Mouse (Mus musculus) forebrain, postnatal 0 days (tissue): ENCODE measurements around the gene Atad2b. TPM values are rescaled to one million over a fixed set of nuclear protein-coding genes. Genes with fewer than 3 reads are reported as not detected.
"Not testable (repeated sequence)": the region's sequence is repeated elsewhere in the genome, so short reads cannot be mapped to it uniquely, and the experiment has no call there.

ENCODE experiments used
- ATAC-seq: fragments of 200-750 bp; cut with Nextera tagmentation; 2 replicates; pipeline ENCODE4 v1.8.0; 2017; ENCODE audit warnings: mild to moderate bottlenecking, moderate library complexity
- DNase-seq: peaks from one replicate; pipeline ENCODE4 v3.0.0-alpha.2; 2015
- H3K27ac ChIP-seq: fragments of 300-500 bp; sonication (generic); 2 replicates; pipeline ENCODE4 v1.5.1; 2014; ENCODE audit warnings: low read depth, mild to moderate bottlenecking, antibody characterized with exemption, low read length, moderate library complexity, mixed read lengths
- H3K27me3 ChIP-seq: fragments of 300-500 bp; sonication (generic); 2 replicates; pipeline ENCODE4 v1.6.1; 2014; ENCODE audit warnings: mild to moderate bottlenecking, low read length, mixed read lengths; ENCODE audit not compliant: insufficient read depth
- H3K36me3 ChIP-seq: fragments of 300-500 bp; sonication (generic); 2 replicates; pipeline ENCODE4 v1.6.1; 2014; ENCODE audit warnings: mild to moderate bottlenecking, moderate library complexity; ENCODE audit not compliant: insufficient read depth
- H3K4me1 ChIP-seq: fragments of 300-500 bp; sonication (generic); 2 replicates; pipeline ENCODE4 v1.6.1; 2014; ENCODE audit warnings: antibody characterized with exemption; ENCODE audit not compliant: insufficient read depth
- H3K4me2 ChIP-seq: fragments of 300-500 bp; sonication (generic); 2 replicates; pipeline ENCODE4 v1.6.1; 2014; ENCODE audit warnings: low read depth, mild to moderate bottlenecking, moderate library complexity
- H3K4me3 ChIP-seq: fragments of 300-500 bp; sonication (generic); 2 replicates; pipeline ENCODE4 v1.5.1; 2014; ENCODE audit warnings: low read depth, low read length, mixed read lengths
- H3K9ac ChIP-seq: fragments of 300-500 bp; sonication (generic); 2 replicates; pipeline ENCODE4 v1.6.1; 2014; ENCODE audit warnings: mild to moderate bottlenecking
- H3K9me3 ChIP-seq: fragments of 300-500 bp; sonication (generic); 2 replicates; pipeline ENCODE4 v1.6.1; 2016; ENCODE audit warnings: low read length
- CTCF ChIP-seq: sonication (generic); IDR thresholded peaks from 2 replicates; pipeline ENCODE4 v1.5.1; 2016; ENCODE audit warnings: antibody characterized with exemption, control low read depth, low read depth
- WGBS: fragments of 180-500 bp; shearing (Covaris S2); extraction: QIAGEN DNeasy Blood & Tissue Kit; methylation state at CpG from one replicate; pipeline ENCODE4 v1.1.7; 2014; 5-methylcytosine and 5-hydroxymethylcytosine counted together
- polyA plus RNA-seq: library from polyadenylated mRNA; unstranded; fragments of >200 nt; fragmentation: Nextera tagmentation; extraction: Ambion mirVana; gene quantifications from 2 replicates; pipeline ENCODE4 v1.2.1, GENCODE M21; 2015
- total RNA-seq: library from RNA; depleted of rRNA; stranded (reverse); fragments of >200 nt; gene quantifications from 2 replicates; pipeline ENCODE4 v1.2.3, GENCODE M21; 2014

The Atad2b gene
- total and polyA plus RNA-seq, 2 experiments from 2014 or later = 6.6 to 31.1 TPM

- Histone ChIP-seq H3K36me3 (no peaks in the 10 kb centered on the region), H3K9me3 (no peaks in the 10 kb centered on the region), H3K27me3 (no peaks in the 10 kb centered on the region), H3K9ac (no peak overlapping the region), H3K4me1 (no peaks in the 10 kb centered on the region), H3K27ac (no peak overlapping the region), H3K4me3 (no peak overlapping the region), H3K4me2 (no peak overlapping the region)
- no peak for ATAC-seq
- 93% methylated on average over 3 of the region's 3 CpGs for WGBS
- no peak for TF ChIP-seq CTCF
- DNase-seq = no peak
Observed at GRCm38 (mm10) chr12:4930820-4931548, 13.8 kb downstream of the Atad2b start.

GRCm38 (mm10) chr12:4952272-4952671, 35.1 kb downstream of the Atad2b start:
- WGBS = 100% methylated on average over 1 of the region's 1 CpGs
- no peaks in the 10 kb centered on the region for H3K9me3 ChIP-seq
- DNase-seq (no peak), ATAC-seq (no peak)
- no peak overlapping the region for H3K4me3 ChIP-seq
- no peaks in the 10 kb centered on the region for H3K27me3 ChIP-seq
- no peaks in the 10 kb centered on the region for H3K4me1 ChIP-seq
- H3K9ac ChIP-seq = no peak overlapping the region
- H3K36me3 ChIP-seq = peaks cover 34% of the 10 kb centered on the region
- no peak overlapping the region for H3K4me2 ChIP-seq
- H3K27ac ChIP-seq = no peak overlapping the region
- no peak for TF ChIP-seq CTCF

- Histone ChIP-seq H3K27me3 (no peaks in the 10 kb centered on the region), H3K9ac (no peak overlapping the region), H3K9me3 (no peaks in the 10 kb centered on the region), H3K4me3 (no peak overlapping the region), H3K4me2 (no peak overlapping the region), H3K36me3 (peaks cover 30% of the 10 kb centered on the region), H3K4me1 (no peaks in the 10 kb centered on the region), H3K27ac (no peak overlapping the region)
- no peak for TF ChIP-seq CTCF
- DNase-seq (no peak), ATAC-seq (no peak)
- WGBS = 82% methylated on average over 4 of the region's 4 CpGs
Observed at GRCm38 (mm10) chr12:4953156-4953555, 36.0 kb downstream of the Atad2b start.

GRCm38 (mm10) chr12:4972939-4973338, 55.8 kb downstream of the Atad2b start:
- DNase-seq = peak; percentile 80
- no peak overlapping the region for H3K4me3 ChIP-seq
- no peaks in the 10 kb centered on the region for H3K9me3 ChIP-seq
- peaks cover 17% of the 10 kb centered on the region for H3K36me3 ChIP-seq
- H3K4me1 ChIP-seq = no peaks in the 10 kb centered on the region
- no peak overlapping the region for H3K4me2 ChIP-seq
- H3K9ac ChIP-seq = no peak overlapping the region
- peak; percentile 78 for TF ChIP-seq CTCF
- WGBS = 48% methylated on average over 1 of the region's 1 CpGs
- no peak for ATAC-seq
- H3K27ac ChIP-seq = no peak overlapping the region
- no peaks in the 10 kb centered on the region for H3K27me3 ChIP-seq

GRCm38 (mm10) chr12:4978324-4978723, 61.2 kb downstream of the Atad2b start:
- H3K9me3 ChIP-seq = no peaks in the 10 kb centered on the region
- no peaks in the 10 kb centered on the region for H3K4me1 ChIP-seq
- H3K27ac ChIP-seq = no peak overlapping the region
- no peak overlapping the region for H3K9ac ChIP-seq
- ATAC-seq = no peak
- 90% methylated on average over 6 of the region's 6 CpGs for WGBS
- H3K36me3 ChIP-seq = peaks cover 16% of the 10 kb centered on the region
- no peak for DNase-seq
- no peaks in the 10 kb centered on the region for H3K27me3 ChIP-seq
- TF ChIP-seq CTCF = no peak
- no peak overlapping the region for H3K4me3 ChIP-seq
- H3K4me2 ChIP-seq = no peak overlapping the region

- no peak overlapping the region for H3K27ac ChIP-seq
- TF ChIP-seq CTCF = no peak
- H3K27me3 ChIP-seq = no peaks in the 10 kb centered on the region
- H3K9ac ChIP-seq = no peak overlapping the region
- H3K9me3 ChIP-seq = no peaks in the 10 kb centered on the region
- no peaks in the 10 kb centered on the region for H3K36me3 ChIP-seq
- H3K4me1 ChIP-seq = no peaks in the 10 kb centered on the region
- H3K4me2 ChIP-seq = no peak overlapping the region
- ATAC-seq (no peak), DNase-seq (no peak)
- H3K4me3 ChIP-seq = no peak overlapping the region
Observed at GRCm38 (mm10) chr12:4996981-4997380, 79.8 kb downstream of the Atad2b start.

- Histone ChIP-seq H3K4me1 (no peaks in the 10 kb centered on the region), H3K27me3 (no peaks in the 10 kb centered on the region), H3K9ac (no peak overlapping the region), H3K9me3 (no peaks in the 10 kb centered on the region), H3K4me3 (no peak overlapping the region), H3K27ac (no peak overlapping the region), H3K36me3 (no peaks in the 10 kb centered on the region), H3K4me2 (no peak overlapping the region)
- 39% methylated on average over 3 of the region's 3 CpGs for WGBS
- ATAC-seq (peak; percentile 88), DNase-seq (peak; percentile 24)
- TF ChIP-seq CTCF = no peak
Observed at GRCm38 (mm10) chr12:5005338-5005737, 88.2 kb downstream of the Atad2b start.

- H3K4me2 ChIP-seq, H3K4me1 ChIP-seq, H3K27me3 ChIP-seq, H3K9me3 ChIP-seq, ATAC-seq, H3K27ac ChIP-seq, H3K4me3 ChIP-seq, H3K36me3 ChIP-seq, DNase-seq, H3K9ac ChIP-seq: not testable (repeated sequence)
- 48% methylated on average over 3 of the region's 3 CpGs for WGBS
Observed at GRCm38 (mm10) chr12:5005776-5006175, 88.6 kb downstream of the Atad2b start.

- DNase-seq, H3K4me3 ChIP-seq, ATAC-seq, H3K4me2 ChIP-seq, H3K4me1 ChIP-seq, H3K27me3 ChIP-seq, H3K36me3 ChIP-seq, H3K27ac ChIP-seq, H3K9me3 ChIP-seq, H3K9ac ChIP-seq: not testable (repeated sequence)
- 85% methylated on average over 2 of the region's 2 CpGs for WGBS
Observed at GRCm38 (mm10) chr12:5008638-5009037, 91.5 kb downstream of the Atad2b start.
